Mouse (Mus musculus): Measurements from ENCODE around the gene Vmn2r62. TPM values are rescaled to one million over a fixed set of nuclear protein-coding genes. Genes with fewer than 3 reads are reported as not detected.
"Not testable (repeated sequence)": the region's sequence is repeated elsewhere in the genome, so short reads cannot be mapped to it uniquely, and the experiment has no call there.

Gene Vmn2r62
- not detected in 2 replicates for polyA plus RNA-seq (2012; rRNA removed)

- DNase-seq (ENCODE audit: low read depth) = not testable (repeated sequence)
Observed at GRCm38 (mm10) chr7:42793425-42793824, at the start of gene Vmn2r62. Vmn2r62 (minus strand) TSS chr7:42793525.

- not testable (repeated sequence) for DNase-seq (ENCODE audit: low read depth)
Observed at GRCm38 (mm10) chr7:42838366-42838765, 45.0 kb upstream of the Vmn2r62 start.

GRCm38 (mm10) chr7:42832221-42832620 is 38.9 kb upstream of the Vmn2r62 start:
- no peak for TF ChIP-seq POLR2A (IDR thresholded peaks at IDR 0.05; ENCODE audit: borderline replicate concordance, extremely low read depth, insufficient read depth, insufficient read length, poor library complexity, severe bottlenecking)
- TF ChIP-seq CTCF (IDR thresholded peaks at IDR 0.05; ENCODE audit: borderline replicate concordance, extremely low read depth, insufficient read depth, insufficient read length) = no peak

GRCm38 (mm10) chr7:42749836-42750235 is 43.5 kb downstream of the Vmn2r62 start:
- DNase-seq (ENCODE audit: low read depth) = no peak
- TF ChIP-seq CTCF (IDR thresholded peaks at IDR 0.05; ENCODE audit: borderline replicate concordance, extremely low read depth, insufficient read depth, insufficient read length) (no peak), POLR2A (IDR thresholded peaks at IDR 0.05; ENCODE audit: borderline replicate concordance, extremely low read depth, insufficient read depth, insufficient read length, poor library complexity, severe bottlenecking) (no peak)

More at GRCm38 (mm10) chr7:42832221-42832620, 38.9 kb upstream of the Vmn2r62 start:
- DNase-seq (ENCODE audit: low read depth) = no peak

- DNase-seq (ENCODE audit: low read depth) = no peak
- no peak for TF ChIP-seq CTCF (IDR thresholded peaks at IDR 0.05; ENCODE audit: borderline replicate concordance, extremely low read depth, insufficient read depth, insufficient read length)
- no peak for TF ChIP-seq POLR2A (IDR thresholded peaks at IDR 0.05; ENCODE audit: borderline replicate concordance, extremely low read depth, insufficient read depth, insufficient read length, poor library complexity, severe bottlenecking)
Observed at GRCm38 (mm10) chr7:42738536-42739210, 54.7 kb downstream of the Vmn2r62 start.

- not testable (repeated sequence) for DNase-seq (ENCODE audit: low read depth)
Observed at GRCm38 (mm10) chr7:42726917-42727316, 66.4 kb downstream of the Vmn2r62 start, which contains the start of gene Gm17067. Gm17067 (minus strand) TSS chr7:42727017.

Other genes starting within 250 kb of the Vmn2r62 start
- gene Gm21028, start 214.9 kb downstream of the Vmn2r62 start, polyA plus RNA-seq (2012; rRNA removed) = not detected in 2 replicates
- 0.52 and 1.0 TPM in 2 replicates for gene Zfp977, start 201.0 kb downstream of the Vmn2r62 start, polyA plus RNA-seq (2012; rRNA removed)
- 1.5 and 2.5 TPM in 2 replicates for gene Zfp976, start 150.9 kb downstream of the Vmn2r62 start, polyA plus RNA-seq (2012; rRNA removed)
- gene Zfp975, start 100.8 kb downstream of the Vmn2r62 start, polyA plus RNA-seq (2012; rRNA removed) = 2.5 and 4.0 TPM in 2 replicates
- gene Gm17067, start 66.5 kb downstream of the Vmn2r62 start, polyA plus RNA-seq (2012; rRNA removed) = not detected in 2 replicates
- gene Gm2381, start 73.7 kb upstream of the Vmn2r62 start, polyA plus RNA-seq (2012; rRNA removed) = not detected in 2 replicates
- gene Vmn2r63, start 140.3 kb upstream of the Vmn2r62 start, polyA plus RNA-seq (2012; rRNA removed) = not detected in 2 replicates
- not detected in 2 replicates for gene Gm9268, start 225.2 kb upstream of the Vmn2r62 start, polyA plus RNA-seq (2012; rRNA removed)